Mouse (Mus musculus) small intestine, adult 2 months (tissue): ENCODE measurements around the gene Wfdc12.

ENCODE experiments used
- CTCF ChIP-seq: fragments of 200-500 bp; IDR thresholded peaks from 2 replicates; pipeline ENCODE4 v1.5.1; 2012; ENCODE audit warnings: low read depth, mild to moderate bottlenecking, control low read depth, inconsistent platforms, low read length, moderate library complexity, mixed read lengths; ENCODE audit not compliant: insufficient replicate concordance, insufficient read length; ENCODE audit errors: extremely low read depth
- POLR2A ChIP-seq: fragments of 200-500 bp; IDR thresholded peaks from 2 replicates; pipeline ENCODE4 v1.6.1; 2012; ENCODE audit warnings: low read depth, mild to moderate bottlenecking, control low read depth, inconsistent platforms, low read length, moderate library complexity

DNA sequence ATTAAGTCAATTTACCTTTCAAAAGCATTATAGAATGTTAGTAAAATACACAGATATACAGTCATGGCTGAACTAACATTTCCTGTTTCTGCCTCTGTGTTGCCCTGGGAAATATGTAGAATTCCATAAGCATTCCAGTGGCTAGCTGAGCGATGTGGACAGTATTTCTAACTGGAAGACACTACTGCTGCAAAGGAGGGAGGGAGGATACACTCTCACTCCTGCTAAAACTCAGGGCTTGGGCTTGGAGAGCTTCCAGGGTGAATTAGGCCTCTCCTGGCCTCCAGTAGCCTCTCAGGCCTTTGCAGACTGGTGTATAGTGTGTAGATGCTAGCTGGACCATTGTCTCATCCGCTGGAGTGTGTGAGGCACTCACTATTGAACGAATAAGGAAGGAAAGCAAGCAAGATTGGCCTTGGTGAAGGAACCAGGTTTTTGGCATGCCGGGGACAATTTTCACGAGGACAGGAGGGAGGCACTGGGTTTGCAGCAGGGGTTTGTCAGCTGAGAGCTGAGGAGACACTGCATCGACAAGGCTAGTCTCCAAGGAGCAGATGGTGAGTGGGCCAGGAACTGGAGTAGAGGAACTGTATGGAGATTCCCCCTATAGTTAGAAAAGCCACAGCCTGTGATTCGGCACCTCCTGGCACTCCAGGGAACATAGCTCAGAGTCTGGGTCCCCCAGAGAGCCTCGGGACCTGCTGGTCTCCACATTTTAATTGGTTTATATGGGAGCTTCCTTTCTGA lies 15.6 kb downstream of the Wfdc12 start:
- TF ChIP-seq CTCF: no peak
- TF ChIP-seq POLR2A: no peak
